Mouse (Mus musculus): ENCODE results near the gene Tbc1d5. TPM values are rescaled to one million over a fixed set of nuclear protein-coding genes. Genes with fewer than 3 reads are reported as not detected.

Gene Tbc1d5
- polyA plus RNA-seq, 1 experiment, result 12.2 TPM

DNA sequence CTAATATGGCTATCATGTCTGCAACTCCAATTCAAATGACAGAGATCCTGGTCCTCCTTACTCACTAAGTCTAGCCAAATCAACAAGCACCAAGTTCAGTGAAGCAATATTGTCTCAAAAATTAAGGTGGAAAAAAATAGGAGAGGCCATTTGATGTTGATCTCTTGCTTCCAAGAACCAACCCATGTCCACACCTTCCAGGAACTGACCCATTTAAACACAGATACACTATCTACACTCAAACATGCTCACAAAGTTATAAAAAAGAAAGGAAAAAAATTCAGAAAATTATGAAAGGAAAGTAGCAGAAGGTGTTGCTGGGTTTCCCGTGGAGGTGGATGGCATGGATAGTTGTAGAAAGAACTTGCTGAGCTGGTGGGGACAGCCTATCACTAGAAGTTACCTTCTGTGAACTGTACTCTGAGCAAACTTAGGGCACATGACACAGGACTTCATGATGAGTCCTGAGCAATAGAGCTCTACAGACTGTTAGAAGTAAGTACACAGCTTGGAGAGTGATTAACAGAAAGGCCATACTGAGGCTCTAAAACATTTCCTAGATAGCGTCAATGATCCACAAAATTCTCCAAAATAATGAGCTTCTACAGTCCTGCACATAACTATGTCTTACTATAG lies 188.3 kb downstream of the Tbc1d5 start:
- TF ChIP-seq POLR2A (IDR thresholded peaks at IDR 0.05; ENCODE audit: control insufficient read depth, extremely low read depth, insufficient read depth, low read length, poor library complexity) (no peak), CTCF (IDR thresholded peaks at IDR 0.05; ENCODE audit: borderline replicate concordance, control insufficient read depth, extremely low read depth, insufficient read depth, low read length, poor library complexity) (no peak)
- WGBS, result 99% methylated on average over 2 of the region's 2 CpGs
- no peaks in the 10 kb centered on the region for H3K27me3 ChIP-seq (ENCODE audit: control insufficient read depth, insufficient read depth, low read length)

DNA sequence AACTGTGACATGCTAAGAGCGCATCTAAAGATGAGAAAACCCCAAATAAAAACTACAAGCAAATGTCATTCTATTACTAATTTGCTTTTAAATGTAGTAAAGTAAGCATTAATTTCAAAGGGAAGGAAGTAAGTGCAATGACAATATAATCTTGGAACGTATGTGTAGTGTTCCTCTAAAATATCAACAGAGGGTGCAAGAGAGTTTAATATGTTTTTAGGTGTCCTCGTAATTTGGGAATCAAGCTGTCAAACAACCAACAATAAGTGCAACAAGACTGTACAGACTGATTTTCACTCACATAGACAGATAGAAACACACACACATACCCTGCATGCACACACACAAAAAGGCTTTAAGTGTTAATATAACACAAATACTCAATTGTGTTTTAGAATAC lies 191.2 kb downstream of the Tbc1d5 start:
- TF ChIP-seq CTCF (IDR thresholded peaks at IDR 0.05; ENCODE audit: borderline replicate concordance, control insufficient read depth, extremely low read depth, insufficient read depth, low read length, poor library complexity) (no peak), POLR2A (IDR thresholded peaks at IDR 0.05; ENCODE audit: control insufficient read depth, extremely low read depth, insufficient read depth, low read length, poor library complexity) (no peak)
- H3K27ac ChIP-seq (ENCODE audit: control insufficient read depth, insufficient read depth, low read length), result no peak overlapping the region
- no peaks in the 10 kb centered on the region for H3K4me1 ChIP-seq (replicated peaks; ENCODE audit: control insufficient read depth, insufficient read depth, low read length)
- H3K36me3 ChIP-seq (ENCODE audit: control insufficient read depth, insufficient read depth, low read length), result no peaks in the 10 kb centered on the region
- WGBS, result 56% methylated on average over 3 of the region's 3 CpGs
- DNase-seq, result no peak
- no peak overlapping the region for H3K4me3 ChIP-seq (ENCODE audit: control insufficient read depth, insufficient read depth, low read length)
- H3K27me3 ChIP-seq (ENCODE audit: control insufficient read depth, insufficient read depth, low read length), result no peaks in the 10 kb centered on the region

More for the DNA sequence above, 188.3 kb downstream of the Tbc1d5 start:
- no peaks in the 10 kb centered on the region for H3K36me3 ChIP-seq (ENCODE audit: control insufficient read depth, insufficient read depth, low read length)
- no peak overlapping the region for H3K27ac ChIP-seq (ENCODE audit: control insufficient read depth, insufficient read depth, low read length)
- no peak overlapping the region for H3K4me3 ChIP-seq (ENCODE audit: control insufficient read depth, insufficient read depth, low read length)
- H3K4me1 ChIP-seq (replicated peaks; ENCODE audit: control insufficient read depth, insufficient read depth, low read length), result no peaks in the 10 kb centered on the region
- no peak for DNase-seq

DNA sequence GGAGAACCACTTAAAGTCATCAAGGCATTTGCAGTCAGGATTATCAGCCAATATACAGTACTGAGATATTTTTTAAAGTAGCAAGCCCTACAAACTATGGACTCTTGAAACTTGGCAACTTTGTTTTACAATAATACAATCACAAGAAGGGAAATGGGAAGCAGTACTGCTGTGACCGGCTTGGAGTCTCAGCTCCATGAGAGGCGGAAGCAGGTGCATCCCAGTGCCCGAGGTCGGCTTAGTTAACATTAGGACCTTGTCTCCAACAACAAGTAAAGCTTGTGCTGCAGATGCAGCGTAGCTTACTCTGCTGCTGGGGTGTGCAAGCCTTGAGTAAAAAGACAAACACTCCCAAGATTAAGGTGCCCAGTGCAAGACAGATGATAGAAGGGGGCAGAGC lies 197.2 kb downstream of the Tbc1d5 start:
- TF ChIP-seq POLR2A (IDR thresholded peaks at IDR 0.05; ENCODE audit: control insufficient read depth, extremely low read depth, insufficient read depth, low read length, poor library complexity) (no peak), CTCF (IDR thresholded peaks at IDR 0.05; ENCODE audit: borderline replicate concordance, control insufficient read depth, extremely low read depth, insufficient read depth, low read length, poor library complexity) (no peak)
- WGBS, result 97% methylated on average over 5 of the region's 5 CpGs
- Histone ChIP-seq H3K27me3 (ENCODE audit: control insufficient read depth, insufficient read depth, low read length) (no peaks in the 10 kb centered on the region), H3K4me3 (ENCODE audit: control insufficient read depth, insufficient read depth, low read length) (no peak overlapping the region), H3K36me3 (ENCODE audit: control insufficient read depth, insufficient read depth, low read length) (no peaks in the 10 kb centered on the region), H3K27ac (ENCODE audit: control insufficient read depth, insufficient read depth, low read length) (no peak overlapping the region), H3K4me1 (replicated peaks; ENCODE audit: control insufficient read depth, insufficient read depth, low read length) (no peaks in the 10 kb centered on the region)
- no peak for DNase-seq

DNA sequence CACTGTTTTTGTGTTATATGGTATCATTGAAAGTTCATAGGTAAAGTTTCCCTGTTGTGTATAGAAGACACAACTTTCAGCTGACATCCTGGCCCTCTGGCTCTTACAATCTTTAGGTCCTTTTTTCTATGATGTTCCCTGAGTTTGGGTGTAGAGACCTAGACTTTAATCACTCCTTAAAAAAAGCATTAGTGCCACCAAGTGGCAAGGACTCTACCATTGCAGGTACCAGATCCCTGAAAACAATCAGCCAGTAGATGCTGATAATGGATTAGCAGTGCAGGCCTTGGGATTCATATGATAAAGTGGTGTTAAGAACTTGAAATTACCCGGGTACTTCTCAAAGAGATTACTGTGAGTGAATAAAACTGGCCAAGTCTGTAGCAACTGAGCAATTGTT lies 207.0 kb downstream of the Tbc1d5 start:
- Histone ChIP-seq H3K4me3 (ENCODE audit: control insufficient read depth, insufficient read depth, low read length) (no peak overlapping the region), H3K4me1 (replicated peaks; ENCODE audit: control insufficient read depth, insufficient read depth, low read length) (no peaks in the 10 kb centered on the region), H3K27me3 (ENCODE audit: control insufficient read depth, insufficient read depth, low read length) (no peaks in the 10 kb centered on the region), H3K27ac (ENCODE audit: control insufficient read depth, insufficient read depth, low read length) (no peak overlapping the region), H3K36me3 (ENCODE audit: control insufficient read depth, insufficient read depth, low read length) (no peaks in the 10 kb centered on the region)
- WGBS, result 75% methylated on average over 1 of the region's 1 CpGs
- DNase-seq, result no peak
- TF ChIP-seq CTCF (IDR thresholded peaks at IDR 0.05; ENCODE audit: borderline replicate concordance, control insufficient read depth, extremely low read depth, insufficient read depth, low read length, poor library complexity), result no peak

DNA sequence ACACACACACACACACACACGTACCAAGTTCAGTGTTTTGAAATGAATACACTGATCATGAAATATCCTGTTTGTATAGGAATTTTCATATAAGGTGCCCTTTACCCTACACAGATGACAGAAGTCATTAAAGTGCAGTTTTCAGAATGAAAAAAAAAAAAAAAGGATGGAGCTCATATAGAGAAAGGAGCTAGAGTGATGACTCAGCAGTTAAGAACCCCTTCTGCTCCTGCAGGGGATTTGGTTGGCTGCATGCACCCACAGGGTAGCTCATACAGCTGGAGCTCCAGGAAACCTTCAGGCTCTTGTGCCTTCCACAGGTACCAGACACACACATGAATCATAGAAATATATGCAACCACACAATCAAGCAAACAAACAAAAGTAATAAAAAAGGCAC lies 213.0 kb downstream of the Tbc1d5 start:
- no peak for DNase-seq
- no peak overlapping the region for H3K4me3 ChIP-seq (ENCODE audit: control insufficient read depth, insufficient read depth, low read length)
- TF ChIP-seq POLR2A (IDR thresholded peaks at IDR 0.05; ENCODE audit: control insufficient read depth, extremely low read depth, insufficient read depth, low read length, poor library complexity) (no peak), CTCF (IDR thresholded peaks at IDR 0.05; ENCODE audit: borderline replicate concordance, control insufficient read depth, extremely low read depth, insufficient read depth, low read length, poor library complexity) (no peak)
- no peaks in the 10 kb centered on the region for H3K4me1 ChIP-seq (replicated peaks; ENCODE audit: control insufficient read depth, insufficient read depth, low read length)
- no peak overlapping the region for H3K27ac ChIP-seq (ENCODE audit: control insufficient read depth, insufficient read depth, low read length)
- WGBS, result 97% methylated on average over 1 of the region's 1 CpGs
- H3K27me3 ChIP-seq (ENCODE audit: control insufficient read depth, insufficient read depth, low read length), result no peaks in the 10 kb centered on the region
- no peaks in the 10 kb centered on the region; the same call in 1 of the 2 replicates for H3K36me3 ChIP-seq (ENCODE audit: control insufficient read depth, insufficient read depth, low read length)

DNA sequence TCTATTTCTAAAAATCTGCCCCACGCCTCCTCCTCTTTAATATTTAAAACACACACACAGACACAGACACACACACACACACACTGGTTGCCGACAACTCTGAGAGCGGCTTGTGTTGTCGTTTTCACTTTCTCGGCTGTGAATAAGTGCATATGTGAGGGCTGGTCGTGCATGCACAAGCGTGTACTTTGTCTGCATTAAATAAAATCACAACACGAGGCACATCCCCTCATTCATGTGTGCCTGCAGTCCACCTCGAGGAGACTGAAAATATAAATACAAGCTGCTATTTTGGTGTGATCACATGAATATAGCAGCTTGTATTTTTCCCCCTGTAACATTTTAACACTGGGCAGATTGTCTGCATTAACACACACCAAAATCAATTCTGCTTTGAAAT lies 224.8 kb downstream of the Tbc1d5 start:
- Histone ChIP-seq H3K4me3 (ENCODE audit: control insufficient read depth, insufficient read depth, low read length) (no peak overlapping the region), H3K4me1 (replicated peaks; ENCODE audit: control insufficient read depth, insufficient read depth, low read length) (no peaks in the 10 kb centered on the region), H3K27me3 (ENCODE audit: control insufficient read depth, insufficient read depth, low read length) (no peaks in the 10 kb centered on the region), H3K27ac (ENCODE audit: control insufficient read depth, insufficient read depth, low read length) (no peak overlapping the region), H3K36me3 (ENCODE audit: control insufficient read depth, insufficient read depth, low read length) (no peaks in the 10 kb centered on the region)
- TF ChIP-seq CTCF (IDR thresholded peaks at IDR 0.05; ENCODE audit: borderline replicate concordance, control insufficient read depth, extremely low read depth, insufficient read depth, low read length, poor library complexity) (no peak), POLR2A (IDR thresholded peaks at IDR 0.05; ENCODE audit: control insufficient read depth, extremely low read depth, insufficient read depth, low read length, poor library complexity) (no peak)
- 96% methylated on average over 9 of the region's 9 CpGs for WGBS
- no peak for DNase-seq

DNA sequence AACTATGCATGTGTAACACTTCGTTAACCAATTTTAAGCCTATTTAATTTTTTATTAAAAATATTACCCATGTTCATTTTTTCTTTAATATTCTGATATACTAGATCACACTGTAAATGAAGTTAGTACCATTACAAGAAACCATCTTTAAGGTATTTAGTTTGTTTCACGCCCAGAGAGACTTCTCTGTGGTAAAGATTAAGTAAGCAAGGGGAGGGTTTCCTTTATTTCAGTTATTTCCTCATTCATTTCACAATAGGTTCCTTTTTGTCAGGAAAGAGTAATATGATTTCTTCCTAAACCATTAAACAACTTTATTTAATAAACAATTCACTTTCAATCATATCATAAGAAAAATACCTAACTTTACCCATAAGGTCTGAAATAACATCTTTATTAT lies 256.8 kb downstream of the Tbc1d5 start:
- Histone ChIP-seq H3K27ac (ENCODE audit: control insufficient read depth, insufficient read depth, low read length) (no peak overlapping the region), H3K36me3 (ENCODE audit: control insufficient read depth, insufficient read depth, low read length) (no peaks in the 10 kb centered on the region), H3K4me1 (replicated peaks; ENCODE audit: control insufficient read depth, insufficient read depth, low read length) (no peaks in the 10 kb centered on the region), H3K4me3 (ENCODE audit: control insufficient read depth, insufficient read depth, low read length) (no peak overlapping the region), H3K27me3 (ENCODE audit: control insufficient read depth, insufficient read depth, low read length) (no peaks in the 10 kb centered on the region)
- WGBS, result 97% methylated on average over 2 of the region's 2 CpGs
- no peak for DNase-seq
- no peak for TF ChIP-seq POLR2A (IDR thresholded peaks at IDR 0.05; ENCODE audit: control insufficient read depth, extremely low read depth, insufficient read depth, low read length, poor library complexity)
- TF ChIP-seq CTCF (IDR thresholded peaks at IDR 0.05; ENCODE audit: borderline replicate concordance, control insufficient read depth, extremely low read depth, insufficient read depth, low read length, poor library complexity), result no peak

Data from thymus, adult 2 months (tissue).